ENCODE assay signal across 26 mouse cellular contexts in genomic region chr8:45649063-45649462, GRCm38 (mm10).
DNase-seq lines count a peak whose midpoint lies in the region; ATAC-seq and TF ChIP-seq lines count a peak whose summit lies in the region.
"Had no signal": no experiment of that assay in that cellular context is flagged by ENCODE, and none has a peak within 500 bp of the region (broad histone marks: within the 10 kb centered on the region; RNA-seq: fewer than 3 reads in every experiment).

No protein-coding gene starts in this region.

- no peaks in the 10 kb centered on the region for H3K36me3 ChIP-seq in heart, embryonic 11.5 days (ENCODE audit: control insufficient read depth, insufficient read depth, low read length)
- no peaks in the 10 kb centered on the region for H3K36me3 ChIP-seq in heart, embryonic 15.5 days
- H3K36me3 ChIP-seq in heart, embryonic 16.5 days (ENCODE audit: control insufficient read depth, insufficient read depth) = peaks cover 3% of the 10 kb centered on the region; the same call in 1 of the 2 replicates
- H3K36me3 ChIP-seq in midbrain, postnatal 0 days (ENCODE audit: insufficient read depth, low read length) = no peaks in the 10 kb centered on the region
- H3K36me3 ChIP-seq: embryonic facial prominence, embryonic 15.5 days; hindbrain, embryonic 12.5 days had no signal

- no peak for TF ChIP-seq CTCF in midbrain, postnatal 0 days (IDR thresholded peaks at IDR 0.05)

- WGBS in heart, embryonic 11.5 days (ENCODE audit: insufficient replicate concordance) = 77% methylated on average over 7 of the region's 7 CpGs
- 77% methylated on average over 7 of the region's 7 CpGs for WGBS in heart, embryonic 15.5 days
- 80% methylated on average over 7 of the region's 7 CpGs for WGBS in heart, embryonic 16.5 days
- WGBS in midbrain, postnatal 0 days = 83% methylated on average over 7 of the region's 7 CpGs

- peaks cover 20% of the 10 kb centered on the region for H3K4me1 ChIP-seq in heart, embryonic 11.5 days (ENCODE audit: control insufficient read depth, insufficient read depth, low read length)
- H3K4me1 ChIP-seq in heart, embryonic 15.5 days (replicated peaks) = peaks cover 28% of the 10 kb centered on the region
- peaks cover 33% of the 10 kb centered on the region for H3K4me1 ChIP-seq in heart, embryonic 16.5 days (ENCODE audit: control insufficient read depth, insufficient read depth, low read length)
- H3K4me1 ChIP-seq in midbrain, postnatal 0 days (ENCODE audit: insufficient read depth, low read length) = no peaks in the 10 kb centered on the region
- H3K4me1 ChIP-seq: forebrain, embryonic 10.5 days; hindbrain, embryonic 12.5 days had no signal

- H3K4me3 ChIP-seq in heart, embryonic 11.5 days (ENCODE audit: low read depth, low read length) = no peak overlapping the region
- H3K4me3 ChIP-seq in heart, embryonic 15.5 days = no peak overlapping the region
- no peak overlapping the region for H3K4me3 ChIP-seq in heart, embryonic 16.5 days (ENCODE audit: low read length)
- H3K4me3 ChIP-seq in midbrain, postnatal 0 days (ENCODE audit: low read depth, low read length) = no peak overlapping the region
- H3K4me3 ChIP-seq: embryonic facial prominence, embryonic 15.5 days; erythroblast, embryonic 14.5 days; forebrain, embryonic 10.5 days; gastrocnemius, adult 2 months; hindbrain, embryonic 12.5 days had no signal

- no peak for ATAC-seq in heart, embryonic 11.5 days (replicated peaks; ENCODE audit: insufficient number of reproducible peaks, low FRiP score, low TSS enrichment)
- ATAC-seq in heart, embryonic 15.5 days (replicated peaks; ENCODE audit: insufficient number of reproducible peaks, insufficient read depth, low FRiP score, low read depth) = no peak
- no peak for ATAC-seq in heart, embryonic 16.5 days (replicated peaks; ENCODE audit: extremely low read depth, insufficient read depth, low FRiP score)
- no peak for ATAC-seq in midbrain, postnatal 0 days (ENCODE audit: low FRiP score)
- ATAC-seq: activated CD4-positive, CD25-positive, alpha-beta regulatory T cell, adult 4 months; forebrain, embryonic 14.5 days; hindbrain, embryonic 16.5 days; inflammation-experienced regulatory T-cells, adult 6 months; intestine, postnatal 0 days; Patski had no signal

- H3K27me3 ChIP-seq in heart, embryonic 11.5 days (ENCODE audit: control insufficient read depth, insufficient read depth, low read length) = no peaks in the 10 kb centered on the region
- H3K27me3 ChIP-seq in heart, embryonic 15.5 days = no peaks in the 10 kb centered on the region
- no peaks in the 10 kb centered on the region for H3K27me3 ChIP-seq in heart, embryonic 16.5 days (ENCODE audit: control insufficient read depth, insufficient read depth, low read length)
- H3K27me3 ChIP-seq in midbrain, postnatal 0 days (ENCODE audit: insufficient read depth, low read length) = no peaks in the 10 kb centered on the region
- H3K27me3 ChIP-seq: CH12.LX; embryonic facial prominence, embryonic 15.5 days; hindbrain, embryonic 12.5 days; Patski had no signal

- 0 out of 2 replicates have a peak overlapping the region, but pooled peaks have one; percentile 80 for H3K27ac ChIP-seq in heart, embryonic 11.5 days (ENCODE audit: low read depth, low read length)
- H3K27ac ChIP-seq in heart, embryonic 15.5 days = peak overlapping the region; percentile 91
- peak overlapping the region; percentile 96 for H3K27ac ChIP-seq in heart, embryonic 16.5 days (ENCODE audit: low read length)
- no peak overlapping the region for H3K27ac ChIP-seq in midbrain, postnatal 0 days (ENCODE audit: low read depth, low read length)
- H3K27ac ChIP-seq: embryonic facial prominence, embryonic 15.5 days; forebrain, embryonic 10.5 days; gastrocnemius, adult 2 months; hindbrain, embryonic 12.5 days had no signal

- no peaks in the 10 kb centered on the region for H3K9me3 ChIP-seq in heart, embryonic 11.5 days (replicated peaks; ENCODE audit: control insufficient read depth, low read length)
- H3K9me3 ChIP-seq in heart, embryonic 15.5 days (replicated peaks) = no peaks in the 10 kb centered on the region
- H3K9me3 ChIP-seq in heart, embryonic 16.5 days (replicated peaks; ENCODE audit: control insufficient read depth, low read length) = no peaks in the 10 kb centered on the region
- no peaks in the 10 kb centered on the region for H3K9me3 ChIP-seq in midbrain, postnatal 0 days (ENCODE audit: low read length)
- H3K9me3 ChIP-seq: embryonic facial prominence, embryonic 15.5 days; forebrain, embryonic 10.5 days; hindbrain, embryonic 12.5 days had no signal

- H3K4me2 ChIP-seq in heart, embryonic 11.5 days = no peak overlapping the region
- no peak overlapping the region for H3K4me2 ChIP-seq in heart, embryonic 15.5 days
- H3K4me2 ChIP-seq in heart, embryonic 16.5 days (ENCODE audit: low read depth, low read length) = no peak overlapping the region
- no peak overlapping the region for H3K4me2 ChIP-seq in midbrain, postnatal 0 days (ENCODE audit: low read depth, low read length, poor library complexity, severe bottlenecking)
- H3K4me2 ChIP-seq: embryonic facial prominence, embryonic 15.5 days; hindbrain, embryonic 12.5 days had no signal

- no peak overlapping the region for H3K9ac ChIP-seq in heart, embryonic 11.5 days (ENCODE audit: low read depth, low read length)
- no peak overlapping the region for H3K9ac ChIP-seq in heart, embryonic 15.5 days
- H3K9ac ChIP-seq in heart, embryonic 16.5 days (ENCODE audit: low read length) = no peak overlapping the region
- H3K9ac ChIP-seq in midbrain, postnatal 0 days (replicated peaks; ENCODE audit: low read length, poor library complexity, severe bottlenecking) = no peak overlapping the region
- H3K9ac ChIP-seq: embryonic facial prominence, embryonic 15.5 days; hindbrain, embryonic 12.5 days had no signal

- DNase-seq in adrenal gland, adult 2 months = peak; percentile 30
- no peak for DNase-seq in adrenal gland, postnatal 14 days
- DNase-seq in heart, adult 18-20 months = no peak
- DNase-seq in heart, adult 9 months (ENCODE audit: low spot score in 2 of 2) = no peak
- DNase-seq in midbrain, postnatal 0 days (ENCODE audit: low spot score) = no peak
- DNase-seq: adrenal gland, postnatal 36 days; cerebellum, adult 2 months; cerebellum, postnatal 10 days; embryo, embryonic 11 days; gastrocnemius, adult 2 months; gastrocnemius, postnatal 25 days; kidney, adult 8-10 months had no signal
